Mouse (Mus musculus) 3T3-L1 (cell line): ENCODE results near the gene Nox1.
"Not testable (repeated sequence)": the region's sequence is repeated elsewhere in the genome, so short reads cannot be mapped to it uniquely, and the experiment has no call there.

ENCODE experiments used
- DNase-seq: peaks from one replicate; pipeline ENCODE4 v3.0.0-alpha.2; 2015; ENCODE audit warnings: low read depth, low spot score

Nox1 gene

DNA sequence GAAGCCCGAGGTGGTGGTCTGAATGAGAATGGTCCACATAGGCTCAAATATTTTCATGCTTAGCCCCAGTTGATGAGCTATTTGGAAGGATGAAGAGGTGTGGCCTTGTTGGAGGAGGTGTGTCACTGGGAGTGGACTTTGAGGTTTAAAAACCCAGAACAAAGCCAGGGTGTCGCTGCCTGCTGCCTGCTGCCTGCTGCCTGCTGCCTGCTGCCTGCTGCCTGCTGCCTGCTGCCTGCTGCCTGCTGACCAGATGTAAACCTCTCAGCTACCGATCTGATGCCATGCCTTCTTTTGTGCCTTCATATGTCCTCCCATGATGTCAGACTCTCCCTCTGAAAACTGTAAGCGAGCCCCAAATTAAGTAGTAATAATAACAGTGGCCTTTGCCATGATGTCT, at the start of gene Nox1:
Nox1 (minus strand) TSS at position 101 of the 400 bp plus-strand sequence.
- DNase-seq, result peak; percentile 21

DNA sequence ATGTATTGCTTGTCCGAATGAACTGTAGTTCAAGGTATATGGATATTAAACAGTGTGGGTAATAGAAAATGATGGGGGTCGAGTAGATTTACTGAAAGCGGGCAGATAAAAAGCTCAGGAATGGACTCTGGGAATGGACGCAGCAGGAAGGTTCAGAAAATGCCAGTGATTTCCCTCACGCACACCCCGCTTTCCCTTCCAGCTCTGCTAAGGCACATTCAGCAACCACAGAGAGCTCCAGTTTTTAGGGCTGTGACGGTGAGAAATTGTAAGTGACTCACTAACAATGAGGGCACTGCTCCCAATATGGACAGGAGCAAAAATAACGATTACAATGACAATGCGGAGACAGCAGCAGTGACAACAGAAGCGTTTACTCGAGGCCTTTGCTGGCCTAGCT, 40.4 kb upstream of the Nox1 start:
- DNase-seq, result no peak

- DNase-seq, result no peak
Measured at GRCm38 (mm10) chrX:134261191-134261590, 39.4 kb upstream of the Nox1 start.

GRCm38 (mm10) chrX:134248202-134248601, 26.4 kb upstream of the Nox1 start:
- no peak for DNase-seq

DNA sequence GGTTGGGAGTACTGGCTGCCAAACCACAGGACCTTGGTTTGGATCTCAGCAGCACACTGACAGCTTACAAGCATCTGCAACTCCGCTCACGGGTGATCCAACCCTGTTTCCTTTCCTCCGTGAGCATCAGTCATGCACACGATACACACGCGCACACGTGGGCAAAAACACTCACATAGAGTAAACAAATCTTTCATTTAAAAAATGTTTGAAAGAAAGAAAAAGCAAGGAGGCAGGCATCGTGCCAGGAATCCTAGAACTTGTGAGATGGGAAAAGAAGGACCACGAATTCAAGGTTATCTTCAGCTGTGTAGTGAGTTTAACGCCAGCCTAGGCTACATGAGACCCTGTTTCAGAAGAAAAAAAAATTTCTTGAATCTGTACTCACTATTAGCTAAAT, 24.2 kb upstream of the Nox1 start:
- no peak for DNase-seq

- DNase-seq, result no peak
Measured at GRCm38 (mm10) chrX:134238266-134238665, 16.5 kb upstream of the Nox1 start.

GRCm38 (mm10) chrX:134233048-134233447, 11.3 kb upstream of the Nox1 start:
- DNase-seq, result no peak

- peak; percentile 74 for DNase-seq
Measured at GRCm38 (mm10) chrX:134220618-134221017, 1.1 kb downstream of the Nox1 start.

GRCm38 (mm10) chrX:134218161-134218560, 3.6 kb downstream of the Nox1 start:
- no peak for DNase-seq

- DNase-seq, result no peak
Measured at GRCm38 (mm10) chrX:134211151-134211642, 10.6 kb downstream of the Nox1 start.

DNA sequence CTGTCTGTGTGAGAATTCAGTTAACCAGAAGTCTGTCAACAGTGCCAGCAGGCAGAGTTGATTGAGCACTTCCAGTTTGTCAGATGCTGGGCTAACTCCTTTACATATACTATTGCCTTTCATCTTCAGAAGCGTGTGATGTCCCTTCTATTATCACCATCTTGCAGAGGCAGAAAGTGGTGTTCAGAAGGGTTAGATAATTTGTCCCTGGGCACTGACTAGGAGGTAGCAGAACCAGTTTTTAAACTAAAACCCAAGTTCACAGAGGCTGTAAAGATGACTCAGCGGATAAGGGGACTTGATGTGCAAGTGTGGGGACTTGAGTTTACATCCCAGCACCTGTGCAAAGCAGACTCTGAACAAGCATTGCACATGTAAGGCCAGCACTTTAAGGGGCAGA, 13.3 kb downstream of the Nox1 start:
- no peak for DNase-seq

- DNase-seq, result not testable (repeated sequence)
Measured at GRCm38 (mm10) chrX:134187201-134187600, 34.6 kb downstream of the Nox1 start, which contains the start of gene Arl13a. Gene Arl13a (plus strand): TSS chrX:134187501.

DNA sequence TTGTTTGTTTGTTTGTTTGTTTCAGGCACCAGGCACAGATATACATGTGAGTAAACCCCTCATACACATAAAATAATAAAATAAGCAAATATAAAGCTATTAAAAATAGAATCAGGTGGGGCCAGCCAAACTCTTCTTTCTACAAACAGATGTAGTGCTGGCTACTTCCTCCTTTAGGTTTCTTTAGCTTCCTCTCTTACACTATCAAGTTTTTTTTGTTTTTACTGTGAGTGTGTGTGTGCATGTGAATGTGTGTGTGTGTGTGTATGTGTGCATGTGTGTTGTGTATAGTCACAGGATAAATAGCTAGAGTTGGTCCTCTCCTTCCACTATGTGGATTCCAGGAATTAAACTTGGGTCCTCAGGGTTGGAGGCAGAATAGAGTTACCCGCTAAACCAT, 47.1 kb downstream of the Nox1 start:
- no peak for DNase-seq

- no peak for DNase-seq
Measured at GRCm38 (mm10) chrX:134170584-134170983, 51.2 kb downstream of the Nox1 start.

DNA sequence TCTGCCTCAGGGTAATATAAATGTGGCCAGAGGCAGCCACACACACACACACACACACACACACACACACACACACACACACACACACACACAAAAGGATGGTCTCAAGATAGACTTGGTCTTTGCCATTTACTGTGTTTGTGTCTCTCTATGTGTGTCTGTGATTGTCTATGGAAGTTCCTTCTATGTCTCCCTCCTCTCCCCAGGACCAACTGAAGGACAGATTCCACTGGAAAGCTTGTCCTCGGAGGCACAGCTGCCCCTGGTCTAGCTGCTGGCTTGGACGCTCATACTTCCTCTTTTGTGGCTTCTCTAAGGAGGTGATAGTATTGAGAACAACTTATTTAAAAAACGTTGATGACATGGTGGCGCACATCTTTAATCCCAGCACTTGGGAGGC, 58.3 kb downstream of the Nox1 start:
- DNase-seq, result no peak

DNA sequence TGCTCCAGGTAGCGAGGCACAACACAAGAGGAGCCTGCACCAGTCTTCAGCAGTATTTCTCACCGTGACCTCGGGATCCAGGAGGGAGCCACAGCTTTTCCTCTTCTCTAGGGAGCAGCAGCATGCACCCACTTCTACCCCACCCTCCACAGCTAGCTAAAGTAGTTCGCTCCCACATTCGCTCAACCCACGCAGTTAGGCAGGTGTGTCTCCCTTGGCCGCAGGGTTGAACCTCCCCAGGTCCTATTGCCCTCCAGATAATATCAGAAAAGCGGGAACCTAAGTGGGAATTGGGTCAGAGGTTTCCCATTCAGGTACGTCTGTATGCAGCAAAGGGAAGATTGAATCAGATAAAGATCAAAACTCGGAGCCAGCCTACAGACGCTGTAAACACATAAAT, 58.9 kb downstream of the Nox1 start:
- no peak for DNase-seq

DNA sequence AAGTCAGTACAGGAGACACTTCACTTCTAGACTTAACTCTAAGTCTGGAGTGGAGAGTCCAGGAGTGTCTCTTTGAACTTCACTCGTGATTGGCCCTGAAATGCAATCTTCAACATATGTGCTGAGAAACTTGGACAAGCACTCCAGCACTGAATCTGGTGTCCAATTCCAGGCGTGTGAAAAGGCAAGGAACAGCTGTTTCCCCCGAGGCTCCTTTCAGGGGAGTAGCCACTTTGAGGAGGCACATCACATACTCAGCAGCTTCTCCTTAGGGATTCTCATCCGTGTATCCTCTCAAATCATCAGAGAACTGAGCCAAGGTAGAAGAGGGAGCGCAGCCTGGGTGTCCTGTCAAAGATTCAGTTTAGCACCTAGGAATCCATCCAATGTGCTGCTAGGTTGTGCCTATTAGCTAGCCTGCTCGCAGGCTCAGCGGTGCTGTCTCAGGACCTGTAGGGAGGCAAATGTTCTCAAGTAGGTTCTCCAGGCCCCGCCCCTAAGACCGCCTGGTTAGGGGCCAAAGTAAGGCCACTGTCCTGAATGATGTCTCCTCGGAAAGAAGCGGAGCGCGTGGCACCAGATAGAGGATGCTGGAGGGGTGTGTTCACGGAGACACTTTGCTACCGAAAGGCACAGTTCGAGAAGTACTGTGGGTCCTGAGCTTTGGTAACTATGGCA, 59.6 kb downstream of the Nox1 start, which contains the start of gene Xkrx:
Xkrx (minus strand) TSS at position 34 of the 678 bp plus-strand sequence.
- no peak for DNase-seq

DNA sequence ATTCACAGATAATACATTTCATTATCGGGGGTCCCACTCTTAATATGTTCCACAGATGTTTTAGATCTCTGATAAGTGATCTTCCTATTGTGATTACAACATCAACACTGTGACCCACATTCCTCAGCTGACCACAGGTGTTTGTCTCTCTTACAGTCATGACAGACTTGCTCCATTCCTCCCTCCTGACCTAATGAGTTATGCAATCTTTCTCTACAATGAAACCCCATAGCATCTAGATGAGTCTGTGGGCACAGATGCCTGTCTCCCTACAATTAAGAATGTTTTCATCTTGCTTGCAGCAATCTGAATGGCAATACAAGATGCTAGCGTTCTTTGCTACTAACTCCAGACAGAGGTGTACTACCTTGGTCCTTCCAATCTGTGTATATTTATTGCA, 61.3 kb downstream of the Nox1 start:
- peak; percentile 66 for DNase-seq

GRCm38 (mm10) chrX:134158151-134158550, 63.6 kb downstream of the Nox1 start:
- no peak for DNase-seq

- no peak for DNase-seq
Measured at GRCm38 (mm10) chrX:134141986-134142385, 79.8 kb downstream of the Nox1 start.

- DNase-seq, result peak; percentile 57
Measured at GRCm38 (mm10) chrX:134141551-134141950, 80.2 kb downstream of the Nox1 start.

DNA sequence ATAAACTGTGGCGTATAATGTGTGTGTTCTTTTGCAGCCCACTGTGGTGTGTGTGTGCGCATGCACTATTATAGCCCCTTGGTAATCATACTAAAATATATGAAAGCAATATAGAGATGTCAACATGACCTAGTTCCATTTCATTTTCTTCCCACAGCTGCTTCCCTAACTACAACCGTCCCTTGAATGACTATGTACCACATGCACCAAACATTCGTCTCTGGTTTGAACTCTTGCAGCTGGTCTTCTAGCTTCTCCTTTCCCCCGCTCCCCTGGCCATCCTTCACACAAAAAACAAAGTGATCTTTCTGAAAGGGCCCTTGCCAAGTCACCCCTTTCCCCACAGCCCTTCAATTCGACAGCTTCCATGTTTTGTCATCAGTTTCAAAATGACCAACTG, 81.7 kb downstream of the Nox1 start:
- DNase-seq, result no peak

DNA sequence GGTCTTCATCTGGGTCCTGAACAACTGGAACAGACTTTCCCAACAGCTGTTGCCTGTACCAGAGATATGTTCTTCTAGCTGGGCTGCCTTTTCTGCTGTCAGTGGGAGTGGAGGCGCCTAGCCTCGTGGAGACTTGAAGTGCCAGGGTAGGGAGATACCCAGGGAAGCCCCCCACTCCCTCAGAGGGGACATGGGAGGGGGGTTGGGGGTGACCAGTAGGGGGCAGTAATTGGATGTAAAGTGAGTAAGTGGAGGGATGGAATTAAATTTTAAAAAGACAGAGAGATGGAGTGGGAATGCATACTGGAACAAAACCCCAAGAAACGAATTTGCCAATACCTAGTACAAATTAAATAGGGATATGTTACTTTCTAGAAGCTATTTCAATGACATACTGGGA, 87.9 kb downstream of the Nox1 start:
- no peak for DNase-seq

DNA sequence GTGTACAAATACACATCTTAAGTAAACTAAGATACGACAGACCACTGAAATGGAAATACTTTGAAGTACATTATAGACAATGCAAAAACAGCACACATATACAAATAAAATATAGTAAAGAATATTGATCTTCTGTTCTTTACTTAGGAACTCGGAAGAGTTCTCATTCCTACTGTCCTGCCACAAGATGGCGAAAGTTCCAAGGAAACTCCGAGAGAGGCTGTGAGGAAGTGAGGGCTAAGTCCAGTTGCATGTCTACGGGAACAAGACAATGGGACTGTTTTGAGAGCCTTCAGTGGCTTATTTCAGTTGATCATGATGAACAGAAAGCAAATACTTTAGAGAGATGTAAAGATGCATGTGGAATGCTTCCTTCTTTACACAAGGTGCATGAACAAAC, 89.5 kb downstream of the Nox1 start:
- DNase-seq, result peak; percentile 63
